Mouse (Mus musculus) erythroid progenitor cell, adult 5-6 weeks (primary cell): ENCODE measurements around the gene Map4k5. TPM values are rescaled to one million over a fixed set of nuclear protein-coding genes. Genes with fewer than 3 reads are reported as not detected.

Source experiments
- ATAC-seq: replicated peaks from 2 replicates; pipeline ENCODE4 v1.8.0; 2016; ENCODE audit warnings: moderate number of reproducible peaks, mild to moderate bottlenecking, moderate TSS enrichment, inconsistent platforms; ENCODE audit not compliant: poor library complexity, low FRiP score, severe bottlenecking
- total RNA-seq, 2 experiments: library from RNA; stranded (forward) in 1 of 2; stranded (reverse) in 1 of 2; fragments of 150-400 nt in 1 of 2; fragments of 186-747, 209-891 nt in 1 of 2; gene quantifications; 2 replicates each; pipeline versions ENCODE4 v1.2.3 to v1.2.4; 2015 to 2017; ENCODE audit warnings: low replicate concordance in 2 of 2

The Map4k5 gene
- total RNA-seq, 2 experiments from 2014 or later: 224 to 300 TPM

DNA sequence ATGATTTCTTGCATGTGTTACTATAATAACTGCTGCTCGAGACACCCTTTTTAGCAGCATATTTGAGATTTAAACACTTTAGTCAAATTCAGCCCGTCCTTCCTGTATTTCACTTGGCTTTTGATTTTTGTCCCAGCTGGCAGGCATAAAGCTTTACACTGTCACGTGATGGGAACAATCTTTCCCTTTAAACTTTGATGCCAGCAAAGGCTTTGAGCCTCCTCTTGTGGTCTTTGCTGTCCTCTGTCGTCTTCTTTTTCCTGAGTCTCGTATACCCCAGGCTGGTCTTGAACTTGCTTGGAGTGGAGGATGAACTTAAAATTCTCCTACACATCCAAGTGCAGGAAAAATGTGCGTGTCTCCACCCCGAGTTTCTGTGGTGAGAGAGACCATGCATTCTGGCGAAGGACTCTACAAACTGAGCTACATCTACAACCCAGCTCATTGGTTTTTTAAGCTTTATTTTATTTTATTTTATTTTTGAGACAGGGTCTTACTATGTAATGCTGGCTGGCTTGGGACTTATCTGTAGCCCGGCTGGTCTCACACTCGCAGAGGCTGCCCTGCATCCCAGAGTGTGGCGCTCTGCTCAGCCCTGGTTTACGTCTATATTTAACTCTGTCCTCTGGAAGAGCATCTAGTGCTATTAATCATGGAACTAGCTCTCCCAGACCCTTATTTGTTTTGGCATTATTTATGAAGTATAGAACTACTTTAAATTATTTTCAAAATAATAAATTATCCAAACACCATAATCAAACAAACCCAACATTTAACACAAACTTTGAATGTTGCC is 44.7 kb downstream of the Map4k5 start:
- ATAC-seq: no peak

DNA sequence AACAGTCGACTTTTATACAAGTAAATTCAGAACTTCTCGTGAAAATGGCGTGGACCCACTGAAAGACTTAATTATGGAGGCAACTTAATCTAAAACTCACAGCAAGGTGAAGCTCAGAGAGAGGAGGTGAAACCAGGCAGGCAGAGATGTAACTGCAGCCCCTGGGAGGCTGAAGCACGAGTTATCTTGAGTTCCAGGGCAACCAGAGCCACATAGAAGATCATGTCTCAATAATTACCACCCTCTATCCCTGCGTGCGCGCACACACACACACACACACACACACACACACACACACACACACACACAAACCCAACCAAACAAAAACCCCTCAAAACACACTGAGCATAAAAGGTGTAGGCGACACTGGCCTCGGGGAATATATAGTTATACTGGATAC is 46.5 kb downstream of the Map4k5 start:
- ATAC-seq: no peak

DNA sequence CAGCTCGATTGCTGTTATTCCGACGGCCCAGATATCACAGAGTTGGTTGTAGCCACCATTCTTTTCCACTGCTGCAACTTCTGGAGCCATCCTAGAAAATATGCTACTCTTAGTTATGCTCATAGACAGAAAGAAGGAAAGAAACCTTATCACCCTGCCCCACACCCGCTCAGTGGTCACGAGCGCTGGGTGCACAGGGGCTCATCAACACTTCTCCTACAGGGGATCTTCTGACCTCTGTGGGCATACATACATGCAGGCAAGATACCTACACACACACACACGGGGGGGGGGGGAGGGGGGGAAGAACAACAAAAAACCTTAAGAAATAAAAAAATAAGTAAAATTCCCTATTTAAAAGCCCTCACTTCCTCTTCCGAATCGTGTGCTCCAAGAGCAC is 47.3 kb downstream of the Map4k5 start:
- ATAC-seq: no peak

DNA sequence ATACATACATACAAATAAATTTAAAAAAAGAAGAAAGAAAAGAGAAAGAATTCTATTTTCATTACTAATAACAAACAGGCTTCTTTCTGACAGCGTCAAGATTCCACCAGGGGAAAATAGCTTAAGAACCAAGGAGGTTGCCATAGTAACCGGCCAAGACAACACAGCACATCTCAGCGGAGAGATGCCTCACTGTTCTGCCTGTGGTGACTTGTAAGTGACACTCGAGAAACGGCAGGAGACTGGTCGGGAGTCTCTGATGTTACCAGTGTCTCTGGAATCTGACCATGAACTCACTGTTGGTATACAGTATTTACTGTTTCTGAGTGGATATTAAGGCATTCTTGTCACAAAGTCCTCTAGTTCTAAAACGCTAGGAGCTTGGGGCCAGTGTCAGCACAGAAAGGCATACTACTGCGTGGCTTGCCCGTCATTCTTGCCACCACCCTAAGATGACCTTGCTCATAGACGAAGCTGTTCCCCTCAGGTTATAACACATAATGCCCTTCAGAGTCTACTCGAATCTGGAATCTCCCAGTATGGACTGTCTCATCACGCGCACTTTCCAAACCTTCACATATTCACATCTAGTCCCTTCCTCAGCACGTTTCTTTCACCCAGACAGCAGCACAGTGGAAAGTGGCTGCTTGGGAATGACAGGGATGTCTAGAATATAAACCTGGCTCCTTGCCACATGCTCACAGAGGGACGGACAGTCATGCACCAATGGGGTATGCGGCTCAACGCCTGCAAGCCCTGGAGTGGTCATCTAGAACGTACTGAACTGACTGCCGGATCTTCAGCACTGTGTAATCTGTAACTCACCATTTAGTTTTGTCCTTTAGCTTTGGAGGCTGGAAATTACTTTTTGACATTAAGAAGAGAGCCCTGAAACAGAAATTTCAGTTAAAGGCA is 49.2 kb downstream of the Map4k5 start:
- ATAC-seq: no peak

DNA sequence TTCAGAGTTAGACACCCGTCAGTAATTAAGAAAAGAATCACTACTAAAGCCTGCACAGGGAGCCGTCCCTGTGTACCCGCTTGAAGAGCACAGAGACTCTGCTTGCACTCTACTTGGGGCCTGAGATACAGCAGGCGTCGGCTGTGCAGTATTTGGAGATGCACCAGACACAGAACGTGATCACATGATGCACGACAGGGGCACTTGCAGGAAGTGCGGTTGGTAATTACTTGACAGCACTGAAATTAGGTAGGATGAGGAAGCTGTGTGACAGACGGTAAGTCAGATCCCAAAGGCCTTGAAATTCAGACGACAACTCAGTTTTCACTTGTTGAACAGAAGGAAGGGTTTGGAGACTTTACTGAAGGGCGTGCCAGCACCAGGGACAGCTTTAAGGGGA is 54.6 kb downstream of the Map4k5 start:
- ATAC-seq: no peak

DNA sequence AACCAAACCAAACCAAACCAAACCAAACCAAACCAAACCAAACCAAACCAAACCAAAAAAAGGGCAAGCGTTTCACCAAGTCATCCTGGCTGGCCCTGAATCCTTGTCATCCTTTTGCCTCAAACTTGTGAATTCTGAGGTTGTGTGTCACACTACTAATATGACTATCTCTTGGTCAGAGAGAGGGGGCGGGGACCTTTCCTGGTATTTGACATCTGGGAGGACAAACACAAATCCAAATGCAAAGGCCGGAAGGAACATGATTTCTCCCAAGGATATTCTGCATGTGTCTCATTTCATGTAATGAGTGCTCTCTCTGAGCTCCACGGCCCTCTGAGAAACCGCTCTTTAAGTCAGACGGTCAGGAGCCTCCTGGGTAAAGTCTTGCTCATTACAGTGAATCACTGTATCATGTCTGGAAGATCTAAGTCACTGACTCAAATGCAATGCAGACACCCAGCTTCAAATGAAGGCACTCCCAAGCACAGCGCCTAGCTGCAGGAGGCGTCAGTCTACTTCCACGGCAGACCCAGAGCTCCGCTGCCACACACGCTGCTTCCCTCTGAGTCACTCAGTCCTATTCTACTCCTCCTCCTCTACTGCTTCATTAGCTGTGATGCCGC is 58.9 kb downstream of the Map4k5 start:
- ATAC-seq: no peak

DNA sequence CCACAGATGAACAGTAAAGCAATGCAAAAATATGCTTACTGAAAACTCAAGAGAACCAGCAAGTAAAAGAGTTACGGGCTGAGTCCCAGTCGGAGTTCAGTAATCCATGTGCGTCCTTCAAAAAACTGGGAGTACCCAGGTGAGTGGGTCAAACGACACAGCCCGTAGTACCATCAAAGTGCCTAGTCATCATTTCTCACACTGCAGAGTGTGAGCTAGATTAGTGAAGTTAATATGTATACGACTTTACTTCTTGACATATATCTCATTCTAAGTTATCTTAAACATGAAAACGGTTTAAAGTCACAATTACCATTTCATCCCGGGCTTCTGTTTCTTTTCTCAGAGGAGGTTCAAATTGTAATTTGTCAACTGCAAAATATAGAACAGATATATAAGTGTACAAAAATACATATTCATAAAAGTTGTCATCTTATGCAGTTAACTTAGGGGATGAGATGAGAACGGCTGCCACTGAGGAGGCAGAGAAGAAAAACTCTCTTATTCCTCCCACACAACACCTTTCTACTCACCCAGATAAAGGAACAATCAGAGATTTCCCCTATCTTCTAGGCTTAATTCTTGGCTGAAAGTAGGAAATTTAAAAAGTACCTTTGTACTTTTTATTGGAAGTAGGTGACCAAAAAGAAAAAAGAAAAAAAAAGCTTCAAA is 61.6 kb downstream of the Map4k5 start:
- no peak for ATAC-seq

DNA sequence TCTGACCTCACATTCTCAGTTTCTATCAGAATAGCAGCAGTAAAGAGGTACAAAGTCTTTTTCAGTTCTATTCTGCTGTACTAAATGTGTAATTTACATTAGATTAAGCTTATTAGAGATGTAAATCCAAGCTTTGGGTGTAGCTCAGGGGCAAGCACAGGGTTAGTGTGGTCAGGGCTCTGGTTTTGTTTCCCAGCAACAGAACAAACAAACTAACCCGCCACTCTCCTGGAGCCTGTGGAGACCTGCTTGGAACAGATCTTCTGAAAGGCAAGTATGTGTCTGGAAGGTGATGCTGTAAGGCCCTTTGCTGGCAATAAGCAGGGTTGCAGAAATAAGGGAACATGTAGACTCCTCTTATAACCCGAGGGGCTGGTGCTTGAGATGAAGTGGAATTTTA is 64.8 kb downstream of the Map4k5 start:
- ATAC-seq: no peak

DNA sequence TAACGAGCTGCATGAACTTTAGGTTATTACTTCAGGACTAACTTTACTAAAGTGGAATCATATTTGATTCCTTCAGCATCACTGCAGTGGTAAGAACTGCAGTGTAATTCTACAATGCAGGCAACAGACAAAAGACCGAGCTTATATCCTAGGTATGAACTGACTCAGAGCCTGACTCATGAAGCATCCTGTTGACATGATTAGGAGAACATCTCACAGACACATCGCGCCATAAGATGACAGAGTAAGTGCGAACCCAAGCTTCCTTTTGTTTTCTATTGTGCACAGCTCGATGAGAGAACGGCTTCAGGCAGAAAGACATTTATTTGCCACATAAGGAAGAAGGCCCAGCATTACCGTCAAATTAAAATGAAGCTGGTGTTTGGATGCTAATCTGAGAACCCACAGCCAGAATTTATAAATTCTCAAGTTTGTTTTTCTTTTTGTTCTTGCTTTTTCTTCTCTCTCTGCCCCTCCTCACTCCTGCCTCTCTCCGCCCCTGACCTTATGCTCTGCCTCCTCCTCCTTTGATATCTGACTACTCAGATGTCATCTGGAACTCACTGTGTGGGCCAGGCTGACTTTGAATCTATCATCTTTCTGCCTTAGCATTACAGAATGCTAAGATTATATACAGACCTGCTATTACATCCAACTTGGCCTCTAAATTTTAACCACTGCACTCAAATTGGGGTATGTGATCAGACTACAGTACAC is 68.0 kb downstream of the Map4k5 start:
- ATAC-seq: no peak

DNA sequence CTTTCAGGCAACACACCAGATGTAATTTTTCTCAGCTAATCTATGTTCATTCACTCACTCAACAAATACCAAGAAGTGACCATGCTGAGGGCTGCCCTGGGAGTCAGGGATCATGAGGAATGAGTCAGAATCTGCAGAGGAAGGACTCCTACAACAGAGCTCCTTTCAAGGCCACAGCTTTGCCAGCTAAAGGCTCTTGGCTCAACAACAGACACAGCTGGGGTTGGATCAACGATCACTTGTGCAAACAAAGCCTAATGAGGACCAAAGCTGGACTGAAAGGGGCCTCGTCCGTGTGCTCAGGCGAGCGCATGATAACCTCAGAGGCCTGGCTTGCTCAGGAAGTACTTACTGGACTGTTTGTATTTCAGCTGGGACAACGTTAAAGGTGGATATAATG is 78.7 kb downstream of the Map4k5 start:
- ATAC-seq: no peak

DNA sequence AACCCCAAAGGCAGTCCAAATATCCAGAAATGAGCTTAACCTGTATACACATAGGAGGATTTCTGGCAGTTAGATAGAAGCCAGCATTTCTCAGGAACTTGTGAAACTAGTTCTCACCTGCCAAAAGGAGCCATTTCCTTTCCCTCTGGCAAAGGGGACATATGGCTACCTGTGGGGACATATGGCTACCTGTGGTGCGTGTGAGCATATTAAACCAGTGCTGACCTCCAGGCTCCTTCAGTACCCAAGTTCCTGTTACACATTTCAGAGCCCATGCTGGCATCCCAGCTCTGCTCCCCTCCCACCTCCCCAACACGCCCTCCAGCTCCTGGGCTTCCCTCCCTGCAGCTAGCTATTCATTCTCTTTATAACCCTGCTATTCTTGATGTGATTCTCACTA is 79.4 kb downstream of the Map4k5 start:
- no peak for ATAC-seq

DNA sequence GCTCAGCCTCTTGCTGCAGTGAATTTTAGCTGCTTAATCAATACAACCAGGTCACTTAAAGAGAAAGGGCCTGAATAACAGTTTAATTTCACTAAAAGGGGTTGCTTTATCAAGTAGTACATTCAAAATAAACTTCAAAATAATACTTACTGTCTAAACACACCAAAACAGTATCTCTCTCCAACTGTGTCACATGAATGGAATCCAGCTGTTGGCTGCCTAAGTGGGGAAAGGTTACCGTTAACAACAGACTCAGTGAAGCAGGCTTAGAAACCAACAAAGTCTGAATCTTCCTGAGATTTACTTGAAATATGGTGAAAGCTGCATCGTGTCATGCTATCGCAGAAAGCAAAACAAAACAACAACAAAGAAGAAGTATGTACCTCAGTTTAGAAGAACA is 80.0 kb downstream of the Map4k5 start:
- ATAC-seq: no peak

DNA sequence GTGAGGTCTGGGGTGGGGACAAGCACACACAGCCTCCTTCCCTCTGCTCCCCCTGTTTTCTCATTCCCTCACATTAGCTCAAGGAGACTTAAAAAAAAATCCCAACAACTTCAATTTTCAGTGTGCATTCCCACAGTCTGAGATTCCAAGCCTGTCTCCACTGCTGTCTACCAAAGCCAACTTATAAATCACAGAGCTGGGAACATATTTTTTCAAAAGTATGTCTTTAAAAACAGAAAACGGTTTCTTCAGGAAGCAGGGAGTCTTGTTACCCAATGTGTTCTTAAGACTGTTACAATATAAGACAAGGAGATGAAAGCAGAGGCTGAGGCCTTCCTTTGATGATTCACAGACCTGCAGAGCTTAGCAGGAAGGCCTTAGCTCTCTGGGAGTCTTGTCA is 81.0 kb downstream of the Map4k5 start:
- ATAC-seq: no peak

DNA sequence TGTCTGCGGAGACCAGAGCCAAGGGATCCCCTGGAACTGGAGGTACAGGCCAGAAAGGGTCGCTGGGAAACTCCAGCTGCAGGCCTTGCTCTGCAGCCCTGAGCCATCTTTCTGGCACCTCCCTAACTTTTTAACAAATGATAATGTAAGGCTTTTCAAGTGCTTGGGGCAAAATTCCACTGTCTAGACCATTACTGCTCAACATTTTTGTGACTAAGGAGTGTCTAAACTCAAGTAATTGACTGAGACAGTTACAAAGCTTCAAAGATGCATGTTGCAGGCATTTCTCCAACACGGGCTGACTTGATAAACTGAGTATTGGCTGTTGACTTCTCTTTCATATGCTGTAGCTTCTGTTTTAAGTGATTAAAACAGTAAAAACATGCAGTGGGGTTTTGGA is 83.6 kb downstream of the Map4k5 start:
- ATAC-seq: no peak

DNA sequence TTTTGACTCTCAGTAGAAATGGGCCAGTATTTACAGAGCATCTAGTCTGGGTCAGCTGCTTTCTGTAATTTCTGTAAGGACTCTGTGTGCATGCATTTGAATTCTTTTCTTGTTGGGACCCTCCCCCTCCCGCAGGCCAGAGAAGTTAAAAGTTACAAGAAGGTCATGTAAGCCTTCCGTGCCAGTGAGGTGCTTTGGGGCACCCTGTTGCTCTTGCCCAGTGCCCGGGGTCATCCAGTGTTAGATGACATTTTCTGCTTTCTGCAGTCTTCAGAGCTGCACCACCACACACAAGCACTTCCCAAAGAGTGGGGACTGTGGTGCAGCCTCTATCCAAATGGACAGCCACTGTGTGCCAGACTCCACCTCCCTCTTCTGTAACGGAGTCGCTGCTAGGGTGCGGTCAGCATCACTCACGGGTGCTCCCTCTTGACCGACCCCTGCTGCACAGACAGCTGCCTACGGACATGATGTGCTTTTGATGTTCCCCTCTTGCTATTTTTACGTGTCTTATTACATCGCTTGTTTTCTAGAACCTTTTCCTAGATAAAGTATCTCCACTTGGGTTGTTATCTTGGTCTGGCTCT is 85.5 kb downstream of the Map4k5 start:
- ATAC-seq: no peak

DNA sequence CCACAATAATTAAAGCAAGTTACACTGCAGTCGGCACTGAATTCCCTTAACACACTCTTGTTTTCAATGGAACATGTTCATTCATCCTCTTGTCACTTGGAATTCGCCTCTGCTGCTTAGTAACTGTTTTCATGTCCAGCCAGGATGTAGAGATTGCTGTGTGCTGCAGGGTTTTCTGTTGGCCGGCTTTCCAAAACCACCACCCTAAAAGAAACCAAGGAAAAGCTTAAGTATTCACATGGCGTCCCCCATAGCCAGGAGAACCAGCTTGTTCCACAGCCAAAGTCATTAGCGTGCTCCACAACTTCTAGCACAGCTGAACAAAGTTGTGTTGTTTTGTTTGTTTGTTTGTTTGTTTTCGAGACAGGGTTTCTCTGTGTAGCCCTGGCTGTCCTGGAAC is 87.9 kb downstream of the Map4k5 start:
- ATAC-seq: 0 out of 2 replicates have a peak, but pooled peaks have one; percentile 27

DNA sequence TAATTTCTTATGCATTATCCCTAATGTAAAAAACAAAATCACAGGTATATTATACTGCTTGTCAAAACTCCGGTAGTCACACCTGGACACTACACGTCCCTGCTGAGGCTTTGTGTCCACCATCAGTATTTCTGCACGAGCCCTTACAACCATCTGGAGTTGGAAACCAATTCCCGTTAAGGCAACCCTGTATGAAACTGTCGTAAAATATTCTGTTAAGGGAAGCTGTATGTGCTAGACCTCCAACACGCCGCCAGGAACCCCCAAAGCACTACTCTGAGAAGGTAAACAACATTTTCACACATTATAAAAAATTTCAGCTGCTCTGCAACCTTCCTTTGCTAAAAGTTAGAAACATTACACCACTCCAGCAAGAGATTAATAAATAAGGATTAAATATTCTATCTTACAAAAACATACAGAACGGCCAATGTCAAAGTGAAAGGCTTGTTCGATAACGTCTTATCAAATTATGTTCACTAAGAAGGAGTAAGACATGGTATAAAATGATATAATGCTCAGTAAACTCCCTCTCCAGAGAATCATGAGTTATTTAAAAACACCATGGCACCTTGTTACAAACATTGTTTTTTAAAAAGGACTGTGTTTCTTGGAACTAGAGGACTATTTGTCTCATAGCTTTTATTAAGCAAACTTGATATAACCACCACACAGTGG is 88.5 kb downstream of the Map4k5 start:
- peak; percentile 83 for ATAC-seq

DNA sequence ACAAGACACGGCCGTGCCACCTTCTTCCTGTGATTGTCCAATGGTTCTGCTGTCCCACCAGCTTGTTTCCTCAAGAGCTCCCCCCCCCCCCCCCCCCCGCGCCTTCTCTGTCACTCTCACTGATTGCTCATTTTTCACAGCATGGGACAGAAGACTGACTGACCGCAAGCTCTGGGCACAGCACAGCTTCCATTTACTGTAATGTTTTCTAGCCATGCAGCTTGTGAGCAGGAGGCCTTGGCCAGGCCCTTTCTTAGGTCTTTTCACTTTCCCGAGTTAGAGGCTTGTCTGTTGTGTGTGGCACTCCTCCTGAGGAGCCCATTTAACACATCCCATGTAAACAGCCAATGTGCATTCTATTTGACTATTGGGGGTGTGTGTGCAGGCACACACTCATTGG is 89.8 kb downstream of the Map4k5 start:
- no peak for ATAC-seq

DNA sequence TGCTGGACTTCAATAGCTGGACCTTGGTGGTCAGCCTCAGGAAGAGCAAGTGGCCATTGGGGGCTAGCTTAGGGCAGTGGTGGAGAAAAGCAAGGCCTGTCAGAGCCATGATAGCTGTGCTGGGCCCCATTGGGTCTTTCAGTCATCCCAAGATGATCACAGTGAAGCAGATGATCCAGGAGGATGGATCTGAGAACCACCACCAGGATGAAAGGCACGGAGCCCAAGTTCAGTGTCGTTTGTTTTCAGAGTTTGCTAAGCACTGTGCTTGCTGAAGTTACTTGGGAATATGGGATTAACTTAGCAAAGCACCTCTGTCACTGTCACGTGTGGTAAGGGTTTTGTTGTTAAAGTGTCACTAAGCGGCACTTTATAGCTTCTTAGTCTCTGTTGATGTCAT is 92.4 kb downstream of the Map4k5 start:
- no peak for ATAC-seq
